Mouse (Mus musculus) neural tube, embryonic 15.5 days (tissue): ENCODE measurements at regions not wholly inside any gene's neighbourhood (a gene's known extent, or its start where the extent isn't known, plus 50 kb on each side); places are given as distances from the start of the nearest gene placed in this dataset.
"Not testable (repeated sequence)": the region's sequence is repeated elsewhere in the genome, so short reads cannot be mapped to it uniquely, and the experiment has no call there.

Experiments used
- ATAC-seq: fragments of 200-750 bp; cut with Nextera tagmentation; 2 replicates; pipeline ENCODE4 v1.8.0; 2017; ENCODE audit warnings: mild to moderate bottlenecking, moderate TSS enrichment, moderate library complexity; ENCODE audit not compliant: low FRiP score
- H3K27ac ChIP-seq: fragments of 300-500 bp; sonication (generic); replicated peaks from 2 replicates; pipeline ENCODE4 v1.5.1; 2015; ENCODE audit warnings: mild to moderate bottlenecking, inconsistent platforms
- H3K27me3 ChIP-seq: fragments of 300-500 bp; sonication (generic); replicated peaks from 2 replicates; pipeline ENCODE4 v1.6.1; 2015; ENCODE audit warnings: inconsistent platforms
- H3K36me3 ChIP-seq: fragments of 300-500 bp; sonication (generic); 2 replicates; pipeline ENCODE4 v1.6.1; 2015; ENCODE audit warnings: inconsistent platforms
- H3K4me1 ChIP-seq: fragments of 300-500 bp; sonication (generic); 2 replicates; pipeline ENCODE4 v1.6.1; 2015; ENCODE audit warnings: inconsistent platforms
- H3K4me2 ChIP-seq: fragments of 300-500 bp; sonication (generic); 2 replicates; pipeline ENCODE4 v1.6.1; 2015; ENCODE audit warnings: inconsistent platforms, mild to moderate bottlenecking, moderate library complexity
- H3K4me3 ChIP-seq: fragments of 300-500 bp; sonication (generic); replicated peaks from 2 replicates; pipeline ENCODE4 v1.5.1; 2015; ENCODE audit warnings: mild to moderate bottlenecking, inconsistent platforms
- H3K9ac ChIP-seq: fragments of 300-500 bp; sonication (generic); replicated peaks from 2 replicates; pipeline ENCODE4 v1.6.1; 2015; ENCODE audit warnings: mild to moderate bottlenecking, inconsistent platforms
- H3K9me3 ChIP-seq: fragments of 300-500 bp; sonication (generic); replicated peaks from 2 replicates; pipeline ENCODE4 v1.6.1; 2016; ENCODE audit warnings: inconsistent platforms
- WGBS: fragments of 180-500 bp; shearing (Covaris S2); methylation state at CpG from one replicate; pipeline ENCODE4 v1.1.7; 2015; ENCODE audit warnings: mixed read lengths; 5-methylcytosine and 5-hydroxymethylcytosine counted together

DNA sequence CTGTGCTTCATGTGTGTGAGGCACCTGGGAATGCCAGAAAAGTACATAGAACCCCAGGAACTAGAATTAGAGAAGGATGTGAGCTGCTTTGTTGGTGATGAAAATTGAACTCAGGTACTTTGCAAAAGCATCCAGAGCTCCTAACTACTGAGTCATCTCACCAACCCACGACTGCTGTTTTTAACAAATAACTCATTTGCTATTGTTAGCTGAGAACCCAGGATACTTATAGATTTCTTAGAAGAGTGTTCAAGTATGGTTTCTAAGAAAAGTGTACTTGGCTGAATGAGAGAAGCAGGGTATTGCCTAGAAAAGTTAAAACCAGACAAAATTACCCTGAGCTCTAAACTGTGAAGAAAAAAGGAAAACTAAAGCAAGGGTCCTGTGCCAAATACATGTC lies 335.8 kb downstream of the Tm4sf1 start:
- Histone ChIP-seq H3K27me3 (no peaks in the 10 kb centered on the region), H3K27ac (no peak overlapping the region), H3K4me3 (no peak overlapping the region), H3K9ac (no peak overlapping the region), H3K4me1 (peaks cover 4% of the 10 kb centered on the region), H3K36me3 (no peaks in the 10 kb centered on the region), H3K9me3 (no peaks in the 10 kb centered on the region), H3K4me2 (no peak overlapping the region)
- ATAC-seq: no peak
- 73% methylated on average over 1 of the region's 1 CpGs for WGBS

DNA sequence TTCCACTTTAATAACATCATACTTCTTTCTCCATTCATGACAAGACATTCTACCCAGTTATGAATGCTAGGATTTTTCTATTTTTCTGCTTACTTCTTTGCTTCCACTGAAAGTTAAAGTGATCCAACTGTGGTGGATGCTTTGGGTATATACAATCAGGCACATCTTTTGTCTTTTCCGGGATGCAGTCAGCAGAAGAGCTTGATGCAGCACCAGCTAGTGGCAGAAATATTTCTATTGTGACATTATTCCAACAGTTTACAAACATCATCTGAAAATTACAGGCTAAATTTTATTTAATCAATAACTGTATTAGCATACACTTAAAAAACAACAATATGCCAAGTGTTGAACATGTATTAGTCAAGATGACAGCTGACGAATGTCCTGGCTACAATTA lies 336.3 kb downstream of the Tm4sf1 start:
- Histone ChIP-seq H3K36me3 (no peaks in the 10 kb centered on the region), H3K9ac (no peak overlapping the region), H3K27me3 (no peaks in the 10 kb centered on the region), H3K4me1 (peaks cover 4% of the 10 kb centered on the region), H3K4me3 (no peak overlapping the region), H3K27ac (no peak overlapping the region), H3K4me2 (no peak overlapping the region), H3K9me3 (no peaks in the 10 kb centered on the region)
- no peak for ATAC-seq
- WGBS: 78% methylated on average over 2 of the region's 2 CpGs

DNA sequence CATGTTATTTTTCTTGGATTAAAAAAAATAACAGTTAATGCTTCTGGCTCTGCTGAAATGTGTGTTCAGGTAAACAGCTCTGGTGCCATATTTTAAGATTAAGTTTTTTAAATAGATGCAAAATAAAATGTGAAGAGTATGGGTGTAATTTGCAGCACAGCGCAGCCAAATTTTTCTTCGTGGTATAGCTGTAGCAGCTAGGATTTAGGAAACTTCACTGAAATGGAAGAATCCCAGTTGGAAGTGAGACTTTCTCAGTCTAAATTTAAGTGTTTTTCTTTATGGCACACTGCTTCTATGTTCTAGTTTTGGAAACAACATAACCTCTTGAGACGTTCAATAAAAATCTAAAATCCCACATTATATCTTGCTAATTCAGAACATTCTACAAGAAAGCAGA lies 337.6 kb downstream of the Tm4sf1 start:
- Histone ChIP-seq H3K36me3 (no peaks in the 10 kb centered on the region), H3K4me1 (peaks cover 4% of the 10 kb centered on the region), H3K9me3 (no peaks in the 10 kb centered on the region), H3K9ac (no peak overlapping the region), H3K27ac (no peak overlapping the region), H3K4me2 (no peak overlapping the region), H3K4me3 (no peak overlapping the region), H3K27me3 (no peaks in the 10 kb centered on the region)
- WGBS: 85% methylated on average over 3 of the region's 3 CpGs
- no peak for ATAC-seq

DNA sequence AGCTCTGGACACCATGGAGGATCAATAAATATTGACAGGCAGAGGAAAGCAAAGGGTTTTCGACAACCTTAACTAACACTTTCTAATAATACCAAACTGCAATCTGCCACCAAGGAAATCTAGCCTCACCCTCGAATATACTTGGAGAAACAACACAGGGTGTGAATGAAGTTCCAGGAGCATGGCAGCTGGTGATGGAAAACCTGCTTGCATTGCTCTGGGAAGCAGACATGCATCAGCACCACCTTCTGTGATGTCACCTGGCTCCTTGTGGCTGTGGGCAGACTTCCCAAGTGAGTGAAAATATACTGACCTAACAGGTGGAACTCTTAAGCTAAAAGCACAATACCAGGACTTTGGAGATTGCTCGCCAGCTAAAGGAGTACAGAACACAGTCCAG lies 338.5 kb downstream of the Tm4sf1 start:
- Histone ChIP-seq H3K4me2 (no peak overlapping the region), H3K4me1 (peaks cover 4% of the 10 kb centered on the region), H3K27ac (no peak overlapping the region), H3K4me3 (no peak overlapping the region), H3K27me3 (no peaks in the 10 kb centered on the region), H3K36me3 (no peaks in the 10 kb centered on the region), H3K9ac (no peak overlapping the region), H3K9me3 (no peaks in the 10 kb centered on the region)
- WGBS: 79% methylated on average over 3 of the region's 3 CpGs
- no peak for ATAC-seq

DNA sequence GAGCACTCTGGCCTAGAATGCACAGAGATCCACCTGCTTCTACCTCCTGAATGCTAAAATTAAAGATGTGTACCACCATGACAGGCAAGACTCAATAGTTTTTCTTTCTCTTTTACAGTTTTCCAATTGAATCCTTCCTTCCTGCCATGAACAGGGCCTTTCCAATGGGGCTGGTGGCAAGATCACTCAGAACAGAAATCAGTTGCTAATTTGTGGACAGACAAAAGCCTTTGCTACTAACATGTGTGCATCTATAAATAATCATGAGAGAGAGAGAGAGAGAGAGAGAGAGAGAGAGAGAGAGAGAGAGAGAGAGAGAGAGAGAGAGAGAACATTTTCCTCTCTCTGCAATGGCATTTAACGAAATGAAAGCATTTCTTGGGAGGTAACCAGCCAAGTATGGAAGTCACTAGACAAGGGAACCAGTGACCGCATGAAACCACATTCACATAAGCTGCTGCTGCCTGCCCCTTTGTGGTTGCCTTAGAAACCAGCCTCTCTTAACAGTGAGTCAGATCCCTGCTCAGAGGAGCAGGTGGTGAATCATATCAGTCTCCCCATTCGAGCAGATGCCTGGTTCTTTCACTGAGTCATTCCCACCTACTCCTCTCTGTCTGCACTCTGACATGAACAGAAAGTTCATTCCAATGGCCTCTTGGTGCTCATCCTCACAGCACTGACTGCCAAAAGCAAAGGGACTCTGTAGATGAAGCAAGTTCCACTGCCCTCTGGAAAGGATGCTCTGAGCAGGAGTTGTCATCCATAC lies 339.4 kb downstream of the Tm4sf1 start:
- H3K27ac ChIP-seq: 0 out of 2 replicates have a peak overlapping the region, but pooled peaks have one; percentile 18

DNA sequence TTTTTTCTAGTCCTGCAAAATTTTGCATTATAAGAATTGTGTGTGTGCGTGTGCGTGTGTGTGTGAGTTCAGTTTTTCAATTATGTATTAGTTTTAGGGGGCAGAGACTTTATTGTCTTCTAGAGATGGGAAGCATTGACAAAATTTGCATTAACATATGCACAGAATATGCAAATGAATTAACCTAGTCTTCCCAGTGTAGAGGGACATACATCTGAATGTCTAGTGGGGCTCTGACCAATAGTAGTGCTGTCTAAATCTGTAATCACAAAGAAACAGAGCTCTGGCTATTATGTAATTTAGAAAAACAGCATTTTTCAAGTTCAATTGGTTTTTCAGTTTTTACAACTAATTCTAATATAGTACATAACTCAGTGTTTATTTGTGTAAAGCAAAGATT lies 344.8 kb downstream of the Tm4sf1 start:
- ATAC-seq: no peak
- H3K4me1 ChIP-seq: peaks cover 11% of the 10 kb centered on the region; the same call in 1 of the 2 replicates
- WGBS: 78% methylated on average over 2 of the region's 2 CpGs
- H3K9ac ChIP-seq: no peak overlapping the region
- no peaks in the 10 kb centered on the region for H3K36me3 ChIP-seq
- H3K4me3 ChIP-seq: no peak overlapping the region
- H3K27ac ChIP-seq: no peak overlapping the region
- H3K4me2 ChIP-seq: no peak overlapping the region
- H3K27me3 ChIP-seq: no peaks in the 10 kb centered on the region
- H3K9me3 ChIP-seq: no peaks in the 10 kb centered on the region

More for the DNA sequence above, 339.4 kb downstream of the Tm4sf1 start:
- no peak overlapping the region for H3K4me3 ChIP-seq
- peak; percentile 84 for ATAC-seq
- no peak overlapping the region for H3K9ac ChIP-seq
- H3K9me3 ChIP-seq: no peaks in the 10 kb centered on the region
- no peaks in the 10 kb centered on the region for H3K36me3 ChIP-seq
- no peaks in the 10 kb centered on the region for H3K27me3 ChIP-seq
- H3K4me1 ChIP-seq: peaks cover 4% of the 10 kb centered on the region
- 5% methylated on average over 3 of the region's 3 CpGs for WGBS
- no peak overlapping the region for H3K4me2 ChIP-seq

DNA sequence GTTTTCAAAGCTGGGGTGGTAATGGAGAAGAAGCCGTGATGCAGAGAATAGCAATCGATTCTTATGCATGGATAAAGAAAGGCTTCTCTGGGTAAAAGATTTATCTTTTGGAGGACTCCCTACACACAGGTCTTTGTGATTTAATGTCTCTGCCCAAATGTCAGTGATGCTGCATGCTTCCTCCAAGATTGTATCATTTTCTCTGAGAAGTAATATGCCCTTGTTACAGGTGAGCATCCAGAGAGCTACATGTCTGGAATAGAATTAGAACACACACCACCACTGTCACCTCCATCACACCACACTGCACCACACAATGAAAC lies 346.0 kb downstream of the Tm4sf1 start:
- Histone ChIP-seq H3K4me2 (no peak overlapping the region), H3K4me3 (no peak overlapping the region), H3K27ac (peak overlapping the region; percentile 62), H3K9me3 (no peaks in the 10 kb centered on the region), H3K9ac (no peak overlapping the region), H3K27me3 (no peaks in the 10 kb centered on the region), H3K36me3 (no peaks in the 10 kb centered on the region), H3K4me1 (peaks cover 11% of the 10 kb centered on the region; the same call in 1 of the 2 replicates)
- 10% methylated on average over 2 of the region's 2 CpGs for WGBS
- peak; percentile 56; the same call in 1 of the 2 replicates for ATAC-seq

DNA sequence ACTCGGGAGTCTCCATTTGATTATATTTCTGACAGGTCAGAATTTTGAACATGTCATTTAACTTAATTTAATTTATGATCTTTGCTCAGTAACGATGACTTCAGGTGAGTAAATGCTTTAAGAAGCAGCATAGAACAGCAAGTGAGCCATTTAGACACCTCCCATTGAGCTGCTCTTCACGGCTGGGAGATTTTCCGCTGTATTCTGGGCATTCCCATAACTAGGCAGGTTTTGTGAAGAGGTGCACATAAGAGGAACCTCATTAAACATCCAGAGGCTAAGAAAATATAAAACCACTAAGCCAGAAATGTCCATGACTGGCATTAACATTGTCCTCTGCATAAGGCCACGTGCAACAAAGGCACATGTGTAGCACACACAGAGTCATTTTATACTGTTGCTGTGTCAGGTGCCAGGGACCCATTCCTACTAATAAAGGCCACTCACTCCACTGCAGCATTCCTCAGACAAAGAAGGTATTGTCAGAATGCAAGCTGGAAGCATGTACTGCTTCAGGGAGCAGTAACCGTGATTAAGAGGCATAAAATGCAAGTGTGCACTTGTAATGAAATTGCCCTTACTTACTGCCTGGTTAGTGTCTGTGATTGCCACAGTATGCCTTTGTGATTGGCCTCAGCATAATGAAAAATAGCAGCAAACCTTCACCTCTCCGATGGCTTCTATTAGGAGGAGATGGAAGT lies 346.5 kb downstream of the Tm4sf1 start:
- H3K36me3 ChIP-seq: no peaks in the 10 kb centered on the region
- H3K4me1 ChIP-seq: peaks cover 11% of the 10 kb centered on the region; the same call in 1 of the 2 replicates
- 15% methylated on average over 7 of the region's 7 CpGs for WGBS
- peak; percentile 93 for ATAC-seq
- peak overlapping the region; percentile 62 for H3K27ac ChIP-seq
- no peaks in the 10 kb centered on the region for H3K9me3 ChIP-seq
- no peaks in the 10 kb centered on the region for H3K27me3 ChIP-seq
- no peak overlapping the region for H3K4me3 ChIP-seq
- H3K9ac ChIP-seq: no peak overlapping the region
- H3K4me2 ChIP-seq: no peak overlapping the region

DNA sequence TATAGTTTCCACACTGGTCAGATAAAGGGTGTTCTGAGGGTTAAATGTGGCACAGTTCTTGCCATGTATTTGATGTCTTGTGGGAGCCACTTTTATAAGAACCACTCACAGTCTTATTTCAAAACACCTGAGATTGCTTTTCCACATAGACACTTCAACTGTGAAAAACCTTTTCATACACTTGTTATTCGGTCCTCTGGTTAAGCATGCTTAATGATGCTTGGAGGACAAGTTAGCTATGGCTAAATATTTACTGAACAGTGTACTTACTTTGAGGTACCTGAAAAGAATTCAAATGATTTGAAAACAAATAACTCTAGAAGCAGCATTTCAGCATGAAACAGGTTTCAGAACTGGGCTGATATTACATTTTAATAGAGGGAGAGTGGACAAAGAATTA lies 359.2 kb downstream of the Tm4sf1 start:
- not testable (repeated sequence) for H3K4me2 ChIP-seq, H3K4me3 ChIP-seq, H3K9me3 ChIP-seq, H3K36me3 ChIP-seq, ATAC-seq, H3K4me1 ChIP-seq, H3K27ac ChIP-seq, H3K27me3 ChIP-seq, H3K9ac ChIP-seq
- WGBS: no CpG with 5 or more reads among the region's 1 CpGs

DNA sequence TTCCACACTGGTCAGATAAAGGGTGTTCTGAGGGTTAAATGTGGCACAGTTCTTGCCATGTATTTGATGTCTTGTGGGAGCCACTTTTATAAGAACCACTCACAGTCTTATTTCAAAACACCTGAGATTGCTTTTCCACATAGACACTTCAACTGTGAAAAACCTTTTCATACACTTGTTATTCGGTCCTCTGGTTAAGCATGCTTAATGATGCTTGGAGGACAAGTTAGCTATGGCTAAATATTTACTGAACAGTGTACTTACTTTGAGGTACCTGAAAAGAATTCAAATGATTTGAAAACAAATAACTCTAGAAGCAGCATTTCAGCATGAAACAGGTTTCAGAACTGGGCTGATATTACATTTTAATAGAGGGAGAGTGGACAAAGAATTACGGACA lies 372.8 kb downstream of the Tm4sf1 start:
- not testable (repeated sequence) for H3K9me3 ChIP-seq, H3K36me3 ChIP-seq, H3K9ac ChIP-seq, H3K4me3 ChIP-seq, H3K4me2 ChIP-seq, H3K27ac ChIP-seq, H3K27me3 ChIP-seq, ATAC-seq, H3K4me1 ChIP-seq
- WGBS: 100% methylated on average over 1 of the region's 2 CpGs

DNA sequence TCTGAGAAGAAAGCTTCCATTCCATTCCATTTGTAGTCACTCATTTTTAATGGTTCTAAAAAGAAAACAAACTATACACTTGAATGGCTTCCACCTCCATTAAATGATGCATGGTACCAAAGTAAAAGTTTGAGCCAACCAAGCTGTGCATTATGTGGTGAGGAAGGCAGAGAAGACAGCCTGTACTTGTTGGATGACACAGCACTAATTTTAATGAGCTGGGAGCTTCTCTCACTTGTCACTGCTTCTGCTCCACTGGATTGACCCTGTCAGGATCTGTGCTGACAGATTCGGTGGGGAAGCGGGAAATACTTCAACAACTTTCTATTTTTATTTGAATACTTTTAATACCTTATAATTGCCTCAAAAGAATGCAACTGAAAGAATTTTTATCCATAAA lies 403.3 kb downstream of the Tm4sf1 start:
- no peak overlapping the region for H3K4me3 ChIP-seq
- no peak overlapping the region for H3K9ac ChIP-seq
- no peaks in the 10 kb centered on the region for H3K9me3 ChIP-seq
- no peaks in the 10 kb centered on the region for H3K27me3 ChIP-seq
- ATAC-seq: no peak
- no peaks in the 10 kb centered on the region for H3K36me3 ChIP-seq
- H3K4me1 ChIP-seq: no peaks in the 10 kb centered on the region
- no peak overlapping the region for H3K4me2 ChIP-seq
- 88% methylated on average over 2 of the region's 2 CpGs for WGBS
- H3K27ac ChIP-seq: no peak overlapping the region

DNA sequence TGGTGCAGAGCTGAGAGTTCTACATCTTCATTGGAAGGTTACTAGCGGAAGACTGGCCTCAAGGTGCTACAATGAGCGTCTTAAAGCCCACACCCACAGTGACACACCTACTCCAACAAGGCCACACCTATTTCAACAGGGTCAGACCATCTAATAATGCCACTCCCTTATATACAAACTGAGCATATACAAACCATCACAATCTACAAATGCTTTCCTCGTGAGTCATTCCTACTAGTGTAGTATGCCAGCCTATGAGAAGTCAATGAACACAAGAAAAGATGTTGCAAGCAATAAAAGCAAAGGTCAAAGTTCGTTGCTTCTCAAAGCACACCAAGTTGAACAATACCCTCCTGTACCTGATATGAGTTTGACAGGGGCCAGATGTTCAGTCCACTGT lies 424.7 kb downstream of the Tm4sf1 start:
- WGBS: 86% methylated on average over 4 of the region's 4 CpGs
- Histone ChIP-seq H3K27me3 (no peaks in the 10 kb centered on the region), H3K27ac (no peak overlapping the region), H3K36me3 (no peaks in the 10 kb centered on the region), H3K4me1 (no peaks in the 10 kb centered on the region), H3K9ac (no peak overlapping the region), H3K9me3 (no peaks in the 10 kb centered on the region), H3K4me2 (no peak overlapping the region), H3K4me3 (no peak overlapping the region)
- no peak for ATAC-seq
